Mouse (Mus musculus) right cerebral cortex, postnatal 36 days (tissue): ENCODE results near the gene Pxdc1.

Experiments used
- DNase-seq, 2 experiments: peaks; one replicate each; pipeline ENCODE4 v3.0.0; 2022; ENCODE audit warnings: low spot score in 2 of 2, mixed read lengths in 1 of 2

Pxdc1 gene

DNA sequence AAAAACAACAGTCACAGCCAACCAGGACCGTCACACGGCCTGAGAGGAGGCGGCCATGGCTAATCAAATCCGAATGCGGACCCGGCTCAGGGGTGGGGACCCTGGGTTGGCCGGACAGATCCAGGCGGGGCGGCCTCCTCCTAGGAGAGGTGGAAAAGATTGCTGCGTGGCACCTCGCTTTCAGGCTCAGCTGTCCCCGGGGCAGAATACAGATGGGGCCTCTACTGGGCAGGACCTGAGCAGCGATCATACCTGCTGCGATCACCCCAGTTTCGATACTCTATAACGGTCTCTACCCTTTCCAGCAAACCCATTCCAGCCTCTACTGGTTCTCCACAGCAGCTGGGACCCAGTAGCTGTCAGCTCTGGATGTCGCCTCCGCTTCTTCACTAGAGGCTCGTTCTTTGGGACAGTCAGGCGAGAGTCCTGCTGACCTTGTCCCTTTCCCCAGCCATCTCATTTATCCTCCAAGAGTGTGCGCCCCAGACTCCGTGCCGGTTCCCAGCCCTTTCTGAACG lies 1.8 kb downstream of the Pxdc1 start:
- DNase-seq, result no peak

DNA sequence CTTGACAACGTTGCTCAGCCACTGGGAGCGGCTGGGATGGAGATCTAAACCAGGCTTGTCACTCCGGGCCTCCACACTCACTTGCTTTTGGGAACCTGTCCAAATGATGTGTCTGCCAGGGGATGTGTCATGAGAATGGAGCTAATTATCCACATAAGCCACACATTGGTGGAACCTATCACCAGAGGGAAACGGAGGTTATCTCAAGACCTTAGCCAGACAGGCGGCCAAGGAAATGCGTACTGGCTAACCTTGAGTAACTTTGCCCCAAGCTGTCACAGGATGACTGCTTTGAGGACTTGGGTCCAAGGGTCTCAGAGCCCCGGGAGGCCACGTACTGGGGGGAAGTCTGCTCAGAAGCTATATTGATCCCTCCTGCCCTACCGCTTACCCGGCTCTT lies 2.3 kb downstream of the Pxdc1 start:
- no peak for DNase-seq

DNA sequence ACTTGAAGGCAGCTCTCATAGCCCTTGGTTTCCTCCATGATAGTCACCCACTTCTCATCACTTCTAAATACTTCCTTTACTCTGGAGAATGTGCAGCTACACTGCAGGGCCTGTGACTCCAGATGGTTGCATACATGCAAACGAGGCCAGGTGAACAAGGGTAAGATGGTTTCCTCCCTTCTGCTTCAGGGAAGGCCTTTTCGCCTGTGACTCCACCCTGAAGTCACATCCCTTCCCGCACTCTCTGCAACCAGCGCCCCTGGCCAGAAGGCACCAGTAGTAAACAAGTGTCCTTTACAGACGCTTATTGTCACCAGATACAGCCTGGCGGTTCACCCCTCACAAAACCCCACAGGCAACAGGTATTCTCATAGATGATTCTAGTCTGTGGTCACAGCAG lies 2.9 kb downstream of the Pxdc1 start:
- no peak for DNase-seq

DNA sequence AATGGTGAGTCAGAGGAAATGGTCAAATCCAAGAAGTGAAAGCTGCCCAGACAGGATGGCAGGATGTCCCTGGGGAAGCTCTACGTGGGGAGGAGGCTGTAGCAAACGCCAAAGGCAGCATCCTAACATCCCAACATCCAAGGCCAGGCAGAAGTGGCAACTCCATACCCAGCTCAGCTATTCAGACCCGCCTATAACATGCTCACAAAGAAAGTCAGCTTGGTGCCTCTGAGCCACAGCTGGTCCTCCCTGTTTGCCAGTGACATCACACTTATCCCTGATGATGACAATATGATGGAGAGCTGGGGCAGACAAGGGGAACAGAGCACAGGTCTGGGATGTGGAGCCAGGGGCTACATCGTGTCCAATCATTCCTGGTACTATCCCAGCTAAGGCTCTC lies 5.5 kb downstream of the Pxdc1 start:
- DNase-seq, result no peak

DNA sequence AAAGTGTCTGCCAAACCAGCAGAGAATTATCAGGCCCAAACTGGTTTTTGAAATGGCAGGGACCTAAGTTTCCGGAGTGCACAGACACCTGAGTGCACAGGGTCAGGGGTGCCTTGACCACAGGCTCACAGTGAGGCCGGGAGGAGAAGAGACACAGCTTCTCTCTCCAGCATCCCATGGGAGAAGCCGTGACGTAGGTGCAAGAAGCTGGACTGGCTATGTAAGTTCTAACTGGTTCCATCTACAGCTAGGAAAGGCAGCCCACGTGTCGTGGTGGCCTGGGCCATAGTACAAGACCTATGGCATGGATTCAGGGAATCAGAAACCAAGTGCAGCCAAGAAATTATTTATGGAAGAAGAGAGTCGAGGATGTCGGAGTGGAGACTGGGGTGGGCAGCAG lies 6.1 kb downstream of the Pxdc1 start:
- no peak for DNase-seq

DNA sequence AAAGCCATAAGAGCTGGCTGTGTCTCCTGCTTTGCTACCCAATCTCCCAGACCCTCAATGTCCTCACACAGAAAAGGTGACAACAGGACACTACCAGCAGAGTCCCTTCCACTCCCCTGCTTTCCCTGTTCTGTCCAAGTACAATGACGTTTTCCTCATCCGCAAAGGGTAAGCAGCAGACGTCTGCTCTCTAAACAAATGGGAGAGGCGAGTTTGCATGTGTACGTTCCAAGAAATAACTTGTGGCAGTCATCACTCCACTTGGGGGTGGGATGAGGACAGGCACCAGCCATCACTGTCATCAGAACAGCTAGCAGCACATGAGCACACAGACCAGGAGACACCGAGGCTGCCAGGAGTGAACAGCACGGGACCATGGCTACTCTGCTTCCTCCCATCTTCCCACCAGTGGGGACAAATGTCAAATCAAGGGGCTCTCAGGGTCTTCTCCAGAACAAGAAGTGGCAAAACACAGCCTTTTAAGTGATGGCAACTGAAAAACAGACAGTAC lies 7.0 kb downstream of the Pxdc1 start:
- no peak for DNase-seq

DNA sequence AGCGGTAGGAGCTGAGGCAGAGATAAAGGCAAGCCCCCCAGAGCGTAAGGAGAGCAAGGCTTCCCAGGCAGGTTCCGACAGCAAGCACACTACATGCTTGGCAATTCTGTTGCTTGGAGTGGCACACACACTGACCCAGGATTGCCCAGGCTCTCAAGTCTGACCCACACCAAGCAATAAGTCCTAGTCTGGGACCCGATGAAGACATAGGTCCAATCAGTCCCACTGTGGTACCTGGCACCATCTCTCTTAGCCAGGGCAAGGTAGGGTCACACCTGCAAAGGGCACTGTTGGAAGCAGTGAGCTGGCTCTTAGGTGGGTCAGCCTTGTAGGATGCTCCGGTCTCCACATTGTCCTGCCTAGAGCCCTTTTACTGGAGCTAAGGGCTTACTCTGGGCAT lies 7.8 kb downstream of the Pxdc1 start:
- DNase-seq, result no peak

DNA sequence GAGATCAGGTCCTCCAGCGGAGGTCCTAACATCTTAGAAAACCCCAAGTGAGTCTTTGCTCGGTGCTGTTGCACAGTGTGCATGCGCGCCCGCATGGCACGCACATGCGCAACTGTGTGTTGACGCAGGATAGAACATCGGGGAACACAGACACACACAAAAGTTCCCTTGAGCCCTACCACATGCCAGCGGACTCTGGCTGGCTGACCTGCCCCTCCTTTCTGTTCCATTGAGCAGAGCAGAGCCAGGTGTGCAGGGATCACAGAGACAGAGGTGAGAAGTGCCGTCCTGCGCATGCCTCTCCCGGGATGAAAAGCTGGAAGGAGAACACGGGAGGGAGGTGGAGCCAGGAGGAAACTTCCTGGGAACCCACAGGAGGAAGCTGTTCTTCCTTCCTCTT lies 8.9 kb downstream of the Pxdc1 start:
- DNase-seq, result no peak

DNA sequence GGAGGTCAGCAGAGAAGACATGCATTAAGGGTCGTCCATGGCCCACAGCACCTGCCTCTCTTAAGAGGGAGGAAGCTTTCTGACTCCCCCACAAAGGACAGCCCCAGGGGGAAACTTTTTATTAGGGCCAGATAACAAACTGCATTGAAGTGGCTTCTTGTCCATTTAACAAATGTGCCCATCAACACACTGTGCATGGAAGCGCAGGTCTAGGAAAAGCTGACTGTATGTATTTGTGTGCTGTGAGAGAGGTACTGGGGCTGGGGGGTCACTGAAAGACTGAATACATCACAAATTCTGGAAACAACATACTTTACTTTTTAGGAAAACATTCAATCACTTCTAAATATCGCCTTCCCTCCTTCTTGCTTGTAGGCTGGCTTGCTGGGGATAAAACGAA lies 9.4 kb downstream of the Pxdc1 start:
- no peak for DNase-seq

DNA sequence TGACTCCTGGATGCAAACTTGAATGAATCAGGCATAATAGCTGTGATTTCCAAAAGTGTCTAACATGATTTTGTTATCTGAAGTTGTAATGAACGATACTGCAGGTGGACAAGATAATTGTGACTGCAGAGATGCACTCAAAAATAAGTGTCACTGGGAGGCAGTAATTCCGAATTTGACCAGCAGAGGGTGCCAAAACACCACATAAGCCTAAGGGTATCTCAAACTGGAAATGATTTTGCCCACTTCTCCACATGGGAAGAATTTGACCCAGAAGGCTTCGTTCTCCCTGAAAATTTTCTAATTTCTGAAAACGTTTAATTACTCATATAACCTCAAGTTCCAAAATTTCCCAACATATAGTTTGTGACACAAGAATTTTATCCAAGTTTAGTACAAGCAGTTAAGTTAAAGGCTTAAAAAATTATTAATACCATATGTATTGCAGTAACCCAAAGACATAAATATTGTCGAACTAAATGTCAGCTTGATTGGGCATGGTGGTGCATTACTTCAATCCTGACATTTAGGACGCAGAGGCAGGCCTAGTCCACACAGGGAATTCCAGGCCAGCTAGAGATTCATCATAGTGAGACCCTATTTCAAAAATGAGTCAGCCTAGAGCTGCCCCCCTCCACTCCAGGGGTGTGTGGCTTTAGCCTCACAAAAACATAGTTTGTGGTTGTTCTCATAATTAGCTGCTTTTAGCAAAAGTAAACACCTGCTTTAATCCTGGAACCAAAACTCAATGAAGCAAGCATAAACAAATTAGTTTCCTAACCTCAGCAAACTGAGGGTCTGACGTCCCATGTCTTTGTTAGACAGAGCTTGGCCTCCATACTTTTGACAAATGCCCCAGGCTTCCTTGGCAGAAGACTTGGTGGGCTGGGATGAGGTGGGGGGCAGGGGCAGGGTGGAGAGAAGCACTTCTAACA lies 10.1 kb downstream of the Pxdc1 start:
- DNase-seq, result peak in 1 of 2 experiments; percentile 43

DNA sequence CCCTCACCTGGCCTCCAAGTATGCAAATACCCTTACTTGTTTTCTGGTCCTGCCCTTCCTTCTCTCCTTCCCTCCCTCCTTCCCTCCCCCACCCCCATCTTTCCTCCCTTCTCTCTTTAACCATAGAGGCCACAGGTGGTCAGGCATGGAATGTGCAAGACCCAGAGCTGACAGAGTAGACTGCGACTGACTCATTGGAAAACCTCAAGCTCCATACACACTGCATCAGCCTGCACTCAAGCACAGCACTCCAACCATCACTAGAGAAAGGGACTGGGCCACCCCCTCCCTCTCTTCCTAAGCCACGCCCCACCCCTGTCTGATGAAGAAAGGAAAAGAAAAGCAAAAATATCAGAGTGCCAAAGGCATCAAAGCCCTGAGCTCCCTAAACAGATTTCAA lies 12.2 kb downstream of the Pxdc1 start:
- DNase-seq, result no peak

DNA sequence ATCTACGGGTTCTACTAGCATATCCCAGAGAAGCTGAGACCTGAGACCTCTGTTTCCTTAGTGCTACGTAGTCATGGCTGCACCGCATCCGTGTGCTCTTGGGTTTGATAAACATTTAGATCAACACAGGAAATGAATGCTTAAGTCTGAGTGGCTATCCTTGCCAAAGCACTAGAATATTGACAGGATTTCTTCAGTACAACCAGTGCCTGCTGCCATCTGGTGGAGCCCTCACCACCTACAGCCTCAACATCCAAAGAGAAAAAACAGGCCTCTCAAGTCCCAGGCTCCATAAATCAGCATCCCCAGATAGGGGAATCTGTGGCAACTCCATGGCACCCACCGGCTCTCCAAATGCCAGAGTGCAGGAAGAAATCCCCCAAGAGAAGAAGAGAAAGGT lies 17.3 kb downstream of the Pxdc1 start:
- DNase-seq, result peak; percentile 75 to 76

DNA sequence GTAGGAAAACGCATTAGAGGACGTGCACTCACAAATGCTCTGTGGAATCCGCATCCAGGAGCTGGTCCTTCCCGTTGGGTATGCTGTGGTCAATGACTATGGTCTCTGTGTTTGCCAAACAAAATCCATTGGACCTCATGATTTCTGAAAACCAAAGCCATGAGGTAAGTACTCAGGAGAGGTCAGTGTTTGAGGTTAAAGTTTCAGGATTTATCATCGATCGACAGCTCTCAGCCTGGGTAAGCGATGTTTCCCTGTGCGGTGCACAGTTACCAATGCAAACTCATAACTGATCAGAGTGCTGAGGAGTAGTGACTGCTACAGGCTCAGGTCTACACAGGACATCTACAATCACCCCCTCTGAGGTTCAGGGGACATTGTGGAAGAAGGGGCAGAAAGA lies 23.0 kb downstream of the Pxdc1 start:
- DNase-seq, result no peak

DNA sequence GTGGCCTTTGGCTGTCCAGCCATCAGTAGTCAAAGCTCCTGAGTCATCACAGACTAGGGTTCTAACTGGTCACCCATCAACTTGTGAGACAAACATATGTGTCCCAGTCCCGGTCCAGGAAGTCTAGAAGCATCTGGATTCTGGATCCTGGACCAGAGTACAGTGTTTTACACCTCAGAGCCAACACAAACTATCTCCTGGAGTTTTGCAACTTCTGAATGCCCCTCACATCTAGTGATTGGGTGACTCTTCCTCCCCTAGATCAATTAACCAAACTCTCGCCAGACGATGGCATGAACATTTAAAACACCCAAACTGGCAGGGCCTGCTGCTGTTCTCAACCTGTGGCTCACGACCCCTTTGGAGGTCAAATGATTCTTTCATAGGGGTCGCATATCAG lies 23.5 kb downstream of the Pxdc1 start:
- no peak for DNase-seq

DNA sequence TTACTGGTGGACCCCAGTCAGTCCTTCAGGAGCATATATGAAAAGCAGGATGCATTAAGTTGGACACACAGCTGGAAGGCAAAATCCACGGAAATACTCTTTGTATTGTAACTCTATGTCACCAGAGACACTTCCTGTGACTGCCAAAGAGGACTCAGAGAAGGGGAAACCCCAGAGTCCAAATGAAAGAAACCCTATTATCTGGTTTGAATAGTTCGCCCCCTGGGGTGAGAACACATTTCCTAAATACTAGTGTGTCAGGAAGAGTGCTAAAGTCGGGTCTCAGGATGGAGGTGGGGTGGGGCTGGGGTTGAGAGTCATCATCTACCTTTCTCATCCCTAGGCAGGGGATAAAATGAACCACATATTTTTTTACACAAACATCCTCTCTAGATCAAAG lies 25.8 kb downstream of the Pxdc1 start:
- DNase-seq, result no peak

DNA sequence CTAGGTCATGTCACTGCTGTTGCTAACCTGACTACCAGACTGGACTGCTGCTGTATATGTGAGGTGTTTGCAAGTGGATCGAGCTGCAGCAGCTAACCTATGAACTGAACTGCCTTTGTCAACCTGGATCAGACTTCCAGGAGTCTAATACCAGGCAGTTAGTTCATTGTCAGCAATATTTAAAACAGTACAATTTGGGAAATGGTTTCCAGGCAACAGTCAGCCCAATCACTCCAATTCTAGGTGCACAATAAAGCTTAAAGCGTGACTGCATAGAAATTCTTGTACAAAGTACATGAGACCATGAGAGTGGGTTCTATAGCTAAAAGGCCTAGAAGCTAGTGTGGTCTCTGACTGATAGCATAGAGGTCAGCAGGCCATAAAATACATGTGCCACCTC lies 28.9 kb downstream of the Pxdc1 start:
- no peak for DNase-seq

DNA sequence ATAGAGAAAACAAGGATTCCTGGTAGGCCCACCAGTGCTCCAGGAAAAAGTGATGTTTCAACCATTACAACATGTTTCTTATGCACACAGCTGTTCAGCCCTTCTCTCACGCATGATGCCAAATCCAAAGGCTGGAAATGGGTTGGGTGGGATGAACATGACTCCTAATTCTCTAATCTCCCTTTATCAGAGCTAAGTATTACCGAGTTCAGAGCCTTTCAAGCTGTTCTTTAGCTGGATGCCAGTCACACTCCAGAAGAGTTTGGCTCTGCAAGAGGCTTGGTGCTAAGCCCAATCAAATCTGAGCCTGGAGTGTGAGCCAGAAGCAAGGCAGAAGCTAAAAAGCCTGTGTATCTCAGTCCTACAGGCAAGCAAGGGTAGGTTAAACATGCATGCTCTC lies 40.9 kb downstream of the Pxdc1 start:
- no peak for DNase-seq

DNA sequence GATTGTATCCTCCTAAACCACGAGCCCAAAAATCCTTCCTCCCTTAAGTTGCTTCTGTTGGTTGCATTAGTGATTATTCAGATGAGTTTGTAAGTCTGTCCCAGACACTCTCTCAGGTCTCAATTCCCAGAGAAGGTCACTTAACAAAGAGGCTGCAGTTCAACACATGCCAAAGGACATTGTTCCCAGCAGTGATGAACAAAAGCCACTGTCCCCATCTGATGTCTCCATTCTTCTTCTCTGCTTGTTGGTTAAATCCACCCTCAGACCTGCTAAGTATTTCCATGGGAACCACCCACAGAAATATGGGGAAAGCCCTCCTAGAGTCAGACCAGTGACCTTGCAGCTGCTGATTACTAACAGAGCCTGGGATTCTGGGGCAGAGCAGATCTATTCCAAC lies 43.6 kb downstream of the Pxdc1 start:
- DNase-seq, result no peak

DNA sequence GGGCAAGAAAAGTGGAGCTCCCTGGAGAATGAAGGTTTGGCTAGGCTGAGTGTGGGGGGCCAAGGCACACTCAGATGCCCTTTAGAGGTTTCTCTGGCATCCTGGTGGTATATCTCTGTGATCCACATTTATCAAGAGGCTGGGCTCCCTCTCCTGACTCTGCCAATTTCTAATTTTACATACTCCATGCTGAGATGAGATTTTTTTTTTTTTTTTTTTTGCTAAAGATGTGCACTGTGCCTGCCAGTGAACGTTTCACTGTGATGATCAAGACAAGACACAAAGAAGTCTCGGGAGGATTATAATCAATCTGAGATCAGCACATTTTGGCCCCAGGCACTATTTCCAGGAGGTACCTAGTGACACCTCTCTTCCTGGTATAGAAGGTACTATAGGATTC lies 46.2 kb downstream of the Pxdc1 start:
- DNase-seq, result no peak

DNA sequence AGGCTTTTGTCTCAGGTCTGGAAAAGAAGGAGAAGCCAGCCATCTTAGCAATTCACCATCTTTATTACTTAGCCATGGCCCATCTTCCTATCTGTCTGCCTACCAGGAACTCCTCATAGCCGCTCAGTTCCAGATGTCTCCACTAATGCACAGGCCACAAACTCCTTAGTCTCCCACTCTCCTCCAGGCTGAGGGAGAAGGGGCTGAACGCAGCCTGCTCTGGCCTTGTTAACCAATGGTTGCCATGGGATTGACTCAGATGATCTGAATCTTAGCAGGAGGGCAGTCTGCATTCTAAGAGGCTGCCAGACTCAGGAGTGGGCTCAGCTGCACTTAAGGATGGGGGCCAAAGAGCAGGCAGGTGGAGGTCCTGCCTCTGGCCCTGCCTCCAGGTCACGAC lies 47.4 kb downstream of the Pxdc1 start:
- no peak for DNase-seq

DNA sequence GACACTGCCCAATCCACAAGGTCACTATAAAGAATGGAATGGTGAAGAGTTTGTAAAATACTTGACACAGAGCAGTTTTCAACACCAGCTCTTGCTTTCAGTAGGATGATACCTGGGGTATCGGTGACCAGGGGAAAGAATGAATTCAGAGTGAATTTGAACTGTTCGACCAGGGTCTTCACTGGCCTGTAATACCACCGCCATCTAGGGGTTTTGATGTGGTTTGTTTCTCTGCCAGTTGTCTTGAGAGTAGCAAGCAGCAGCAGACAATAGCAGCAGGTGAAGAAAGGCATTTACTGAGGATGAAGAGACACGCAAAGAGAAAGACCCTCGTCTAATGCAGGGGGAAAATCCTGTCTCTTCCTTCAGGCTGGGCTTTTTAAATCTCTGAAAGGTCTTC lies 48.1 kb downstream of the Pxdc1 start:
- no peak for DNase-seq

DNA sequence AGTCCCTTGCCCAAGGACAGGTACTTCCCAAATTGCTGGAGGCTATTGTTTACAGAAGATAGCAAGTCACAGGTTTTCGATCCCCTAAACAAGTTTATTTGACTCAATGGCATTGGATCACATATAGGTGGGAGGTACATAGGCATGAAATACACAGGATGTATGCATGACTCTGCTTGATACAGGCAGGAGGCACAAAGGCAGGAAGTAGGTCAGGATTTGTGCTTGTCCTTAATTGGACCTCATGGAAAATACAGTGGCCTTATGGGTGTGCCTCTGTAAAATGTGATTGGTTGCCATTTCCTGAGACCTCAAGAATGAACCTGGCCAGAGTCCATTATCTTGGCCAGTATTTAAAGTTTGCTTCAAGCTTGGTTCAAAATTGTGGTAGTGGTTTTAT lies 48.9 kb downstream of the Pxdc1 start:
- DNase-seq, result no peak

DNA sequence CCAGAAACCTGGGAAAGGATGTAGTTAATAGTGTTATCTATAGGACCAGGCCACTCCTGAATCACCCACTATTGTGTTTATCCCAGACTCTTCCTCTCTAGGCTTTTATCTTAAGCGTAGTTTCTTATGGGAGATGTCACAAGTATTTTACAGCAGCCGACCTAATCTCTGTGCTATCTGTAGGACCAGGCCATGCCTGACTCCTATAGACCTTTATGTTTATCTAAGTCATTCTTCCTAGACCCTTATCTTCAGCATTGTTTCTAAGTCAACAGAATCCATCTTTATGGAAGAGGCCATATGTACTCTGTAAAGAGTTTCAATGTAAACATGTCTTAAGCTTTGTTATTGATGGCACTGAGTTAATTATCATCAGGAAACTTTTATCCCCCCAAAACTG lies 50.5 kb downstream of the Pxdc1 start:
- DNase-seq, result no peak

DNA sequence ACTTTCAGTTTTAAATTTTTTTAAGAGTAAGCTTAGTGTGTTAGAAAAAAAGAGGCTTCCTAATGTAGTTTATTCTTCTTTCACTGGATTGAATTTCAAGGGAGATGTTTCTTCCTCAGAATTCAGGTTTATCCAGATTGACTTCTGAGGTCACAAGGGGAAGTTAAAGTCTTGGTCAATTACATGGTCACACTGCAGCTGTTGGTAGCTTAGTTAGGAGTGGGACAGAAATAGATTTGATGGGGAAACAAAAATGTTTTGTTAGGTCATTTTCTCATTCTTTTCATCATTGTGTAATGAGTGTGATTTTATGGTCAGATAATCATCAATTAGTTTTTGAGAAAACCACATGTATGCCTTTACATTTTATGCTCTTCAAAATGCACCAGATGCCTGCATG lies 56.5 kb downstream of the Pxdc1 start:
- DNase-seq, result no peak
